Mouse (Mus musculus): ENCODE measurements around the gene Rnase2b. TPM values are rescaled to one million over a fixed set of nuclear protein-coding genes. Genes with fewer than 3 reads are reported as not detected.
"Not testable (repeated sequence)": the region's sequence is repeated elsewhere in the genome, so short reads cannot be mapped to it uniquely, and the experiment has no call there.

Rnase2b gene
- total RNA-seq, 1 experiment, result not detected

DNA sequence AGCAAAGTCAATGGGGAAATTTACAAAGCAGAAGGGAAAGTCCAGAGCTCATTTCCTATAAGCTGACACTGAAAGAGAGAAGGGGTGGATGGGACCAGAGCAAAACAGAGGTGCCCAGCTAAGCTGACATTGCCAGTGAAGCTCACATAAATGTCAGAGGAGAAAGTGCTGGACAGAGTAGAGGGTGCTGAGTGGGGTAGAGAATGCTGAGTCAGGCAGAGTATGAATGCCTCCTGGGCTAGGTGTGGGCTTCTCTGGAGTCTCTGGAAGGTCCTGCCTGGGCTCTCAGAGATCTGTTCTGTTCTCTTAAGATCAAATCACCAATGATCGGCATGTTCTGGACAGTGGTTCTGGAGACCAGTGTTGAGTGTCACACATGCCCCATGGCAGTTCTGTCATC lies 3.4 kb downstream of the Rnase2b start:
- in situ Hi-C loops (cut with MboI; ENCODE audit: low sequenced_read_pairs in 2 of 2, unreplicated experiment in 2 of 2), result no loop called here
- Histone ChIP-seq H3K27ac (ENCODE audit: insufficient read depth, low read depth, low read length, poor library complexity, severe bottlenecking) (no peak overlapping the region), H3K36me3 (ENCODE audit: control insufficient read depth, insufficient read depth, low read length, poor library complexity, severe bottlenecking) (no peaks in the 10 kb centered on the region), H3K9ac (ENCODE audit: insufficient read depth, low read depth, low read length, poor library complexity, severe bottlenecking) (no peak overlapping the region), H3K4me1 (ENCODE audit: control insufficient read depth in 2 of 2, insufficient read depth in 2 of 2, low read length in 2 of 2, poor library complexity in 1 of 2) (no peaks in the 10 kb centered on the region), H3K4me3 (ENCODE audit: insufficient read depth in 1 of 2, low read depth in 1 of 2, low read length in 2 of 2, poor library complexity in 1 of 2, severe bottlenecking in 1 of 2) (no peak overlapping the region), H3K9me3 (ENCODE audit: control insufficient read depth, insufficient read depth, low read depth, low read length) (no peaks in the 10 kb centered on the region)
- no peak for DNase-seq (ENCODE audit: low read depth, low spot score)
- no peak for TF ChIP-seq ZC3H11A (IDR thresholded peaks at IDR 0.05; ENCODE audit: borderline replicate concordance, low read depth, low read length)
- no peak for TF ChIP-seq MAFK (IDR thresholded peaks at IDR 0.05; ENCODE audit: insufficient read depth, low read depth, low read length)
- no peak for TF ChIP-seq ZNF384 (IDR thresholded peaks at IDR 0.05; ENCODE audit: low read depth, low read length)
- TF ChIP-seq CHD2 (IDR thresholded peaks at IDR 0.05; ENCODE audit: low read depth, low read length), result no peak
- no peak for TF ChIP-seq HCFC1 (IDR thresholded peaks at IDR 0.05; ENCODE audit: borderline replicate concordance, insufficient read depth, low read length)

DNA sequence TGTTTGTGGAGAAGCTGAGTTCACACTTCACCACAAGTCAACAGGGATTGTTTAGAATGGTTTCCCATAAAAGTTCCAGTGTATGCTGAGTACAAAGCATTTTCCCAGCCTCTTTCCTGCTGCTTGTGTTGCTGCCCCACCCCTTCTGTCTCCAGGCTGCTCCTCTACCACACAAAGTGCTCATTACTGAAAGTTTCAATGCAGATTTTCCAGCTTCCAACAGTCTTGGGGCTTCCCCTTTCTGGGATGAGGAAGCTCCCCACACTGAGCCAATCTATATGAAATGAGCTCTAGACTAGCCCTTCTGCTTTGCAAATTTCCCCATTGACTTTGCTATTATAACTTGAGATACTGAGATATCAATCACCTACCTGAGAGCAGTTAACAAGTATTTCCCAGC lies 4.0 kb downstream of the Rnase2b start:
- no peak overlapping the region for H3K9ac ChIP-seq (ENCODE audit: insufficient read depth, low read depth, low read length, poor library complexity, severe bottlenecking)
- no peaks in the 10 kb centered on the region for H3K4me1 ChIP-seq (ENCODE audit: control insufficient read depth in 2 of 2, insufficient read depth in 2 of 2, low read length in 2 of 2, poor library complexity in 1 of 2)
- no peak overlapping the region for H3K4me3 ChIP-seq (ENCODE audit: insufficient read depth in 1 of 2, low read depth in 1 of 2, low read length in 2 of 2, poor library complexity in 1 of 2, severe bottlenecking in 1 of 2)
- no peak overlapping the region for H3K27ac ChIP-seq (ENCODE audit: insufficient read depth, low read depth, low read length, poor library complexity, severe bottlenecking)
- TF ChIP-seq MAFK (IDR thresholded peaks at IDR 0.05; ENCODE audit: insufficient read depth, low read depth, low read length), result no peak
- no peak for TF ChIP-seq HCFC1 (IDR thresholded peaks at IDR 0.05; ENCODE audit: borderline replicate concordance, insufficient read depth, low read length)
- no peak for TF ChIP-seq ZC3H11A (IDR thresholded peaks at IDR 0.05; ENCODE audit: borderline replicate concordance, low read depth, low read length)
- no peak for TF ChIP-seq ZNF384 (IDR thresholded peaks at IDR 0.05; ENCODE audit: low read depth, low read length)
- TF ChIP-seq CHD2 (IDR thresholded peaks at IDR 0.05; ENCODE audit: low read depth, low read length), result no peak
- H3K36me3 ChIP-seq (ENCODE audit: control insufficient read depth, insufficient read depth, low read length, poor library complexity, severe bottlenecking), result no peaks in the 10 kb centered on the region
- in situ Hi-C loops (cut with MboI; ENCODE audit: low sequenced_read_pairs in 2 of 2, unreplicated experiment in 2 of 2), result no loop called here
- DNase-seq (ENCODE audit: low read depth, low spot score), result no peak
- H3K9me3 ChIP-seq (ENCODE audit: control insufficient read depth, insufficient read depth, low read depth, low read length), result no peaks in the 10 kb centered on the region

DNA sequence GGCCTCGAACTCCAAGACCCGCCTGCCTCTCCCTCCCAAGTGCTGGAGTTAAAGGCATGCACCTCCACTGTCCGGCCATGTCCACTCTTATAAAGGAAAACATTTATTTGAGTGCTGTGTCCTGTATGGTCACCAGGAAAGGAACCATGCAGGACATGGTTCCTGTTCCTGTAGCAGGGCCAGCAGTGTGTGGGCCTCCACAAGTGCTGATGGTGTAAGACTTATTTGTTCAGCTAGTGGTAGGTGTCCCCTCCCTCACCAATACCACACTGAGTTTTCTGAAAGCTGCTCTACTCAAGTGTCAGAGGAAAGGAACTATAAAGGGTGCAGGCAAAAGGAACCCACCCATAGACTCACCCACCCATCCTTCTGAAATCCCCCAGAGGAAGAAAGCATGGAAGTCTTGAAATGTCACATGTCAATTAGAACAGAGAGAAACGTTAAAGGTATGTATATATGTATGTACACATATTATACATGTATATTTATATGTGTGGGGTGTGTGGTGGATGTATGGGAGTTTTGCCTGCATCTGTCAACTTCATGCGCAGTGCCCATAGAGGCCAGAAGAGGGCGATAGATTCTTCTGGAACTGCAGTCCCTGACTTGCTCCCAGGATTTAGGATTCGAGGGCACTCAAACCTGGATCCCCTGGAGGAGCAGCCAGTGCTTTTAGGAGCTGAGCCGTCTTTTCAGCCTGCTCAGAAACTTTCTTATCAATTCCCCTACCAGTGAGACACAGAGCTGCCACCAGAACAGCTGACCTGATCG lies 10.2 kb downstream of the Rnase2b start:
- in situ Hi-C loops (cut with MboI; ENCODE audit: low sequenced_read_pairs in 2 of 2, unreplicated experiment in 2 of 2); H3K9me3 ChIP-seq (ENCODE audit: control insufficient read depth, insufficient read depth, low read depth, low read length); H3K4me1 ChIP-seq (ENCODE audit: control insufficient read depth in 2 of 2, insufficient read depth in 2 of 2, low read length in 2 of 2, poor library complexity in 1 of 2); H3K36me3 ChIP-seq (ENCODE audit: control insufficient read depth, insufficient read depth, low read length, poor library complexity, severe bottlenecking); H3K9ac ChIP-seq (ENCODE audit: insufficient read depth, low read depth, low read length, poor library complexity, severe bottlenecking); DNase-seq (ENCODE audit: low read depth, low spot score); H3K27ac ChIP-seq (ENCODE audit: insufficient read depth, low read depth, low read length, poor library complexity, severe bottlenecking); H3K4me3 ChIP-seq (ENCODE audit: insufficient read depth in 1 of 2, low read depth in 1 of 2, low read length in 2 of 2, poor library complexity in 1 of 2, severe bottlenecking in 1 of 2): not testable (repeated sequence)

DNA sequence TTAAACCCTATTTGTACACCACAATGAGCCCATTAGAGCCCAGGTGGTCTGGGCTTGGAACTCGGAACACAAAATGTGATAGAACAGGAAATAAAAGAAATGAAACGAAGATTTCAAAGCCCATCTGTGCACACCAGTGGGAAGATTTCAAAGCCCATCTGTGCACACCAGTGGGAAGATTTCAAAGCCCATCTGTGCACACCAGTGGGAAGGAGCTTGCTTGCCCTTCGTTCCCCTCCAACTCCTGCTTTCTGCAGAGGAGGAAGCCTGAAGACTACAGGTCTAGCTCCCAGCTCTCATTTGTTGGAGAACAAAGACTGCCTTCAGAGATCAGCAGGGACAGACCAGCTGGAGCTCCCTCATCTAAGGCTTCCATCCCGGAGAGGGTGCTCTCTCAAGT lies 10.9 kb downstream of the Rnase2b start:
- H3K4me3 ChIP-seq (ENCODE audit: insufficient read depth in 1 of 2, low read depth in 1 of 2, low read length in 2 of 2, poor library complexity in 1 of 2, severe bottlenecking in 1 of 2); H3K36me3 ChIP-seq (ENCODE audit: control insufficient read depth, insufficient read depth, low read length, poor library complexity, severe bottlenecking); H3K9ac ChIP-seq (ENCODE audit: insufficient read depth, low read depth, low read length, poor library complexity, severe bottlenecking); H3K27ac ChIP-seq (ENCODE audit: insufficient read depth, low read depth, low read length, poor library complexity, severe bottlenecking); in situ Hi-C loops (cut with MboI; ENCODE audit: low sequenced_read_pairs in 2 of 2, unreplicated experiment in 2 of 2); H3K4me1 ChIP-seq (ENCODE audit: control insufficient read depth in 2 of 2, insufficient read depth in 2 of 2, low read length in 2 of 2, poor library complexity in 1 of 2); H3K9me3 ChIP-seq (ENCODE audit: control insufficient read depth, insufficient read depth, low read depth, low read length); DNase-seq (ENCODE audit: low read depth, low spot score): not testable (repeated sequence)

DNA sequence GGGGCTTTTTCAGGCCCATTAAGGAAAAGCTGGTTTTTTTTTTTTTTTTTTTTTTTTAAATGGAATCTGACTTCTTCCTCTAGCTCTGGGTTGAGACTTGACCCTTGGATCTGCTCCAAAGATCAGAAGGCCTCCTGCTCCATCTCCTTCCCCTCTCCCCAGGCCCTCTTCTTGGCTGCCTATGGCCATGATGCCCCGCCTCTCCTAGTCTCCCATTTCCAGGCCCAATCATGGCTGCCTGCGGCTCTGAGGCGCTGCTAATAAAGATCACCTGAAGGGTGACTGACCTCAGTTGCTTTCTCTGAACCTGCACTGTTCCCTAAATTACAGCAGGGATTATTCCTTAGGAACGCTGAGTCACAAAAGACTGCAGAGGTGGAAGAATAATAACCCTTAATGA lies 11.8 kb downstream of the Rnase2b start:
- Histone ChIP-seq H3K4me1 (ENCODE audit: control insufficient read depth in 2 of 2, insufficient read depth in 2 of 2, low read length in 2 of 2, poor library complexity in 1 of 2) (no peaks in the 10 kb centered on the region), H3K4me3 (ENCODE audit: insufficient read depth in 1 of 2, low read depth in 1 of 2, low read length in 2 of 2, poor library complexity in 1 of 2, severe bottlenecking in 1 of 2) (no peak overlapping the region), H3K27ac (ENCODE audit: insufficient read depth, low read depth, low read length, poor library complexity, severe bottlenecking) (no peak overlapping the region), H3K9me3 (ENCODE audit: control insufficient read depth, insufficient read depth, low read depth, low read length) (no peaks in the 10 kb centered on the region), H3K36me3 (ENCODE audit: control insufficient read depth, insufficient read depth, low read length, poor library complexity, severe bottlenecking) (no peaks in the 10 kb centered on the region), H3K9ac (ENCODE audit: insufficient read depth, low read depth, low read length, poor library complexity, severe bottlenecking) (no peak overlapping the region)
- TF ChIP-seq CHD2 (IDR thresholded peaks at IDR 0.05; ENCODE audit: low read depth, low read length), result no peak
- TF ChIP-seq ZNF384 (IDR thresholded peaks at IDR 0.05; ENCODE audit: low read depth, low read length), result no peak
- TF ChIP-seq HCFC1 (IDR thresholded peaks at IDR 0.05; ENCODE audit: borderline replicate concordance, insufficient read depth, low read length), result no peak
- TF ChIP-seq ZC3H11A (IDR thresholded peaks at IDR 0.05; ENCODE audit: borderline replicate concordance, low read depth, low read length), result no peak
- TF ChIP-seq MAFK (IDR thresholded peaks at IDR 0.05; ENCODE audit: insufficient read depth, low read depth, low read length), result no peak
- in situ Hi-C loops (cut with MboI; ENCODE audit: low sequenced_read_pairs in 2 of 2, unreplicated experiment in 2 of 2), result no loop called here
- DNase-seq (ENCODE audit: low read depth, low spot score), result no peak

DNA sequence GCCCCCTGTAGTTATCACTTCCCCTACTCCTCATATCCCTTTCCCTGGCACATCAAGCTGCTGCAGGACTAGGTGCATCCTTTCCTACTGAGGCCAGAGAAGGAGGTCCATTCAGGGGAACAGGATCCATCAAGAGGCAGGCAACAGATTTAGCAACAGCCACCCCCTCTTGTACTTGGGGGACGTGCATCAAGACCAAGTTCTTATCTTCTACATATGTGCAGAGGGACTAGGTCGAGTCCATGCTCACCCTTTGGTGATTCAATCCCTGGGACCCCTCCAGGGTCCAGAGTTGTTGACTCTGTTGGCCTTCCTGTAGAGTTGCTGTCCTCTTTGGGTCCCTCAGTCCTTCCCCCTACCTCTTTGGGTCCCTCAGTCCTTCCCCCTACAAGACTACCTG lies 19.0 kb downstream of the Rnase2b start:
- in situ Hi-C loops (cut with MboI; ENCODE audit: low sequenced_read_pairs in 2 of 2, unreplicated experiment in 2 of 2), result loop anchor here (5.0 kb wide), 1 partner anchor 81 kb away; no protein-coding TSS in a partner anchor
- not testable (repeated sequence) for H3K36me3 ChIP-seq (ENCODE audit: control insufficient read depth, insufficient read depth, low read length, poor library complexity, severe bottlenecking); H3K9me3 ChIP-seq (ENCODE audit: control insufficient read depth, insufficient read depth, low read depth, low read length); H3K9ac ChIP-seq (ENCODE audit: insufficient read depth, low read depth, low read length, poor library complexity, severe bottlenecking); DNase-seq (ENCODE audit: low read depth, low spot score); H3K27ac ChIP-seq (ENCODE audit: insufficient read depth, low read depth, low read length, poor library complexity, severe bottlenecking); H3K4me3 ChIP-seq (ENCODE audit: insufficient read depth in 1 of 2, low read depth in 1 of 2, low read length in 2 of 2, poor library complexity in 1 of 2, severe bottlenecking in 1 of 2); H3K4me1 ChIP-seq (ENCODE audit: control insufficient read depth in 2 of 2, insufficient read depth in 2 of 2, low read length in 2 of 2, poor library complexity in 1 of 2)

All from ES-E14 (cell line).